Mouse (Mus musculus) liver, embryonic 14.5 days (tissue): ENCODE results near the gene Rftn1. TPM values are rescaled to one million over a fixed set of nuclear protein-coding genes. Genes with fewer than 3 reads are reported as not detected.

Source experiments
- ATAC-seq: fragments of 200-750 bp; cut with Nextera tagmentation; 2 replicates; pipeline ENCODE4 v1.8.0; 2017; ENCODE audit warnings: moderate number of reproducible peaks, mild to moderate bottlenecking, moderate library complexity; ENCODE audit not compliant: insufficient read depth
- DNase-seq, 3 experiments: peaks; one replicate each; pipeline ENCODE4 v3.0.0-alpha.2; 2012 to 2013; ENCODE audit warnings: low read depth in 3 of 3, low spot score in 3 of 3
- H3K27ac ChIP-seq: fragments of 300-500 bp; sonication (generic); 2 replicates; pipeline ENCODE4 v1.5.1; 2014; ENCODE audit warnings: moderate library complexity, mild to moderate bottlenecking, control low read depth, inconsistent platforms
- H3K27me3 ChIP-seq: fragments of 300-500 bp; sonication (generic); 2 replicates; pipeline ENCODE4 v1.6.1; 2014; ENCODE audit warnings: mild to moderate bottlenecking, low read length, moderate library complexity; ENCODE audit not compliant: control insufficient read depth, insufficient read depth
- H3K36me3 ChIP-seq: fragments of 300-500 bp; sonication (generic); replicated peaks from 2 replicates; pipeline ENCODE4 v1.6.1; 2014; ENCODE audit warnings: low read depth; ENCODE audit not compliant: control insufficient read depth, insufficient read depth
- H3K4me1 ChIP-seq, 2 experiments: fragments of 200-500 bp in 1 of 2; fragments of 300-500 bp in 1 of 2; sonication (generic) in 1 of 2; replicated peaks; 2 replicates each; pipeline ENCODE4 v1.6.1; 2012 to 2014; ENCODE audit warnings: antibody characterized with exemption in 1 of 2, inconsistent platforms in 1 of 2, low read length in 1 of 2; ENCODE audit not compliant: control insufficient read depth in 2 of 2, insufficient read depth in 2 of 2
- H3K4me2 ChIP-seq: fragments of 300-500 bp; sonication (generic); 2 replicates; pipeline ENCODE4 v1.6.1; 2014; ENCODE audit warnings: low read depth, mild to moderate bottlenecking, control low read depth, moderate library complexity
- H3K4me3 ChIP-seq, 2 experiments: fragments of 200-500 bp in 1 of 2; fragments of 300-500 bp in 1 of 2; sonication (generic) in 1 of 2; 2 replicates each; pipeline ENCODE4 v1.5.1; 2012 to 2014; ENCODE audit warnings: low read depth in 2 of 2, low read length in 2 of 2, mild to moderate bottlenecking in 2 of 2, control low read depth in 1 of 2, inconsistent platforms in 1 of 2, moderate library complexity in 1 of 2; ENCODE audit not compliant: insufficient read depth in 1 of 2
- H3K9ac ChIP-seq: fragments of 300-500 bp; sonication (generic); replicated peaks from 2 replicates; pipeline ENCODE4 v1.6.1; 2014; ENCODE audit warnings: mild to moderate bottlenecking, control low read depth, moderate library complexity
- H3K9me3 ChIP-seq: fragments of 300-500 bp; sonication (generic); 2 replicates; pipeline ENCODE4 v1.6.1; 2016; ENCODE audit warnings: low read length, mixed read lengths; ENCODE audit not compliant: control insufficient read depth
- CTCF ChIP-seq: IDR thresholded peaks from 2 replicates; pipeline ENCODE4 v1.5.1; 2016; ENCODE audit warnings: antibody characterized with exemption, low read depth, control low read depth
- EP300 ChIP-seq: IDR thresholded peaks from 2 replicates; pipeline ENCODE4 v1.6.1; 2016; ENCODE audit warnings: antibody characterized with exemption, low read depth
- WGBS: fragments of 180-500 bp; shearing (Covaris S2); extraction: QIAGEN DNeasy Blood & Tissue Kit; methylation state at CpG from one replicate; pipeline ENCODE4 v1.1.7; 2014; ENCODE audit not compliant: insufficient replicate concordance; 5-methylcytosine and 5-hydroxymethylcytosine counted together
- polyA plus RNA-seq, 2 experiments: library from polyadenylated mRNA; depleted of rRNA in 1 of 2; stranded (reverse) in 1 of 2; unstranded in 1 of 2; fragments of >200 nt; fragmentation: Nextera tagmentation in 1 of 2; extraction: Ambion mirVana in 1 of 2; gene quantifications; 2 replicates each; pipeline versions ENCODE4 v1.2.1 to v1.2.3; 2012 to 2014

Gene Rftn1
- polyA plus RNA-seq, 2 experiments = 2.2 to 3.2 TPM

- ATAC-seq (no peak), DNase-seq (no peak)
- Histone ChIP-seq H3K9ac (no peak overlapping the region), H3K4me2 (no peak overlapping the region), H3K9me3 (no peaks in the 10 kb centered on the region), H3K27ac (no peak overlapping the region), H3K36me3 (no peaks in the 10 kb centered on the region), H3K4me1 (peaks cover 0 to 12% of the 10 kb centered on the region in 2 experiments; a peak in 3 of 4 replicates), H3K4me3 (no peak overlapping the region), H3K27me3 (no peaks in the 10 kb centered on the region)
- no peak for TF ChIP-seq EP300
- no peak for TF ChIP-seq CTCF
- WGBS = 58% methylated on average over 3 of the region's 3 CpGs
These were observed 62.1 kb downstream of the Rftn1 start for GRCm38 (mm10) chr17:50128392-50128791.

DNA sequence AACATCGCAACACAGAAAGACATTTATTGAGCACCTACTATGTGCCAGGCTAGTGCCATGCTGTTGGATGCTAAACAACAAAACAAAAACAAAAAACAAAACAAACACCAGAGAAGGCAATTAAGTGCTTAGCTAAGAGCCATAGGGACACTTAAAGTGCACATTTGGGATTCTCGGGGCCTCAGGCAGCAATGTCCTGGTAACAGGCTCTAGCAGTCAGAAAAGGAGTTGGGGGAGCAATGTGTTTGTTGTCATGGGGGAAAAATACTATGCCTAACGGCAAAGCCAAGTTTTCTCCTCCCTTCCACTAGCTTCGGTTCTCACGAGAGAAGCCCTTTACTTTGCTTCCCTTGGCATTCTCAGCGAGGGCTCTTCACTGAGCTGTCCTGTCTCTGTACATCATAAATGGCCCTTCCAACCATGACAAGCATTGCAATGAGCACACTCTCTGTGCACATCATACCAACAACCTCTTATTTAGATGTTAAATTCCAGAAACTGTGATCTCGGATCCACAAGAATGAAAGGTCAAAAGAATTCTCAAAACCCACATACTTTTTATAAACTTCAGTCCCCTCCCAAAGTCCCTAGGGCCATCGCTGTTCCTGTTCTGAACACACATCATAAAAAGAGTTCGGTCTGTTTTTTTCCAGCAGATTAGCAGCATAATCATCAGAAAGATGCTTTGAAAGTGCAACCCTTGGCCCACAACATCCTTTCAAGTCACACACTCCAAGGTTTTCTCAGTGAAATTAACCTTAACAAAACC lies 63.2 kb downstream of the Rftn1 start:
- Histone ChIP-seq H3K9ac (no peak overlapping the region), H3K4me2 (no peak overlapping the region), H3K27ac (no peak overlapping the region), H3K9me3 (no peaks in the 10 kb centered on the region), H3K36me3 (no peaks in the 10 kb centered on the region), H3K27me3 (no peaks in the 10 kb centered on the region), H3K4me1 (peaks cover 0 to 17% of the 10 kb centered on the region in 2 experiments; a peak in 3 of 4 replicates), H3K4me3 (no peak overlapping the region)
- DNase-seq = no peak
- no peak for ATAC-seq
- no peak for TF ChIP-seq EP300
- 76% methylated on average over 9 of the region's 9 CpGs for WGBS

- Histone ChIP-seq H3K36me3 (no peaks in the 10 kb centered on the region), H3K4me2 (no peak overlapping the region), H3K4me3 (no peak overlapping the region), H3K4me1 (peaks cover 0 to 17% of the 10 kb centered on the region in 2 experiments; a peak in 3 of 4 replicates), H3K27ac (no peak overlapping the region), H3K9me3 (no peaks in the 10 kb centered on the region), H3K27me3 (no peaks in the 10 kb centered on the region), H3K9ac (no peak overlapping the region)
- ATAC-seq = no peak
- DNase-seq = no peak
- 58% methylated on average over 2 of the region's 2 CpGs for WGBS
- TF ChIP-seq CTCF (no peak), EP300 (no peak)
These were observed 63.9 kb downstream of the Rftn1 start for GRCm38 (mm10) chr17:50126545-50126944.

GRCm38 (mm10) chr17:50125900-50126299 lies 64.6 kb downstream of the Rftn1 start:
- Histone ChIP-seq H3K9me3 (no peaks in the 10 kb centered on the region), H3K4me2 (no peak overlapping the region), H3K27me3 (no peaks in the 10 kb centered on the region), H3K4me1 (peaks cover 0 to 17% of the 10 kb centered on the region in 2 experiments; a peak in 3 of 4 replicates), H3K27ac (no peak overlapping the region), H3K4me3 (no peak overlapping the region), H3K36me3 (no peaks in the 10 kb centered on the region), H3K9ac (no peak overlapping the region)
- 66% methylated on average over 5 of the region's 5 CpGs for WGBS
- ATAC-seq (no peak), DNase-seq (no peak)
- no peak for TF ChIP-seq EP300
- TF ChIP-seq CTCF = no peak

GRCm38 (mm10) chr17:50125245-50125798 lies 65.2 kb downstream of the Rftn1 start:
- no peaks in the 10 kb centered on the region for H3K9me3 ChIP-seq
- no peak for TF ChIP-seq EP300
- TF ChIP-seq CTCF = no peak
- no peak overlapping the region for H3K4me2 ChIP-seq
- H3K36me3 ChIP-seq = no peaks in the 10 kb centered on the region
- H3K27ac ChIP-seq = no peak overlapping the region
- H3K4me3 ChIP-seq = no peak overlapping the region
- no peaks in the 10 kb centered on the region for H3K27me3 ChIP-seq
- H3K9ac ChIP-seq = no peak overlapping the region
- peaks cover 0 to 17% of the 10 kb centered on the region in 2 experiments; a peak in 3 of 4 replicates for H3K4me1 ChIP-seq
- peak in 1 of 3 experiments; percentile 14 for DNase-seq
- ATAC-seq = peak; percentile 45; the same call in 1 of the 2 replicates
- 22% methylated on average over 3 of the region's 3 CpGs for WGBS
